Mouse (Mus musculus) intestine, postnatal 0 days (tissue): ENCODE measurements at regions not wholly inside any gene's neighbourhood (a gene's known extent, or its start where the extent isn't known, plus 50 kb on each side); places are given as distances from the start of the nearest gene placed in this dataset.

Experiments used
- ATAC-seq: fragments of 200-750 bp; cut with Nextera tagmentation; 2 replicates; pipeline ENCODE4 v1.8.0; 2017; ENCODE audit warnings: mild to moderate bottlenecking, moderate TSS enrichment, moderate library complexity
- H3K27ac ChIP-seq: fragments of 300-500 bp; sonication (generic); 2 replicates; pipeline ENCODE4 v1.5.1; 2014; ENCODE audit warnings: mild to moderate bottlenecking, low read depth, low read length, moderate library complexity
- H3K27me3 ChIP-seq: fragments of 300-500 bp; sonication (generic); replicated peaks from 2 replicates; pipeline ENCODE4 v1.6.1; 2014; ENCODE audit warnings: low read length, mixed read lengths; ENCODE audit not compliant: control insufficient read depth, insufficient read depth
- H3K36me3 ChIP-seq: fragments of 300-500 bp; sonication (generic); 2 replicates; pipeline ENCODE4 v1.6.1; 2014; ENCODE audit warnings: mild to moderate bottlenecking, moderate library complexity; ENCODE audit not compliant: control insufficient read depth, insufficient read depth
- H3K4me1 ChIP-seq: fragments of 300-500 bp; sonication (generic); replicated peaks from 2 replicates; pipeline ENCODE4 v1.6.1; 2014; ENCODE audit warnings: antibody characterized with exemption, low read length, mixed read lengths; ENCODE audit not compliant: control insufficient read depth, insufficient read depth
- H3K4me2 ChIP-seq: fragments of 300-500 bp; sonication (generic); replicated peaks from 2 replicates; pipeline ENCODE4 v1.6.1; 2014; ENCODE audit warnings: low read depth, mild to moderate bottlenecking, moderate library complexity
- H3K4me3 ChIP-seq: fragments of 300-500 bp; sonication (generic); 2 replicates; pipeline ENCODE4 v1.5.1; 2014; ENCODE audit warnings: low read depth, low read length
- H3K9ac ChIP-seq: fragments of 300-500 bp; sonication (generic); 2 replicates; pipeline ENCODE4 v1.6.1; 2014; ENCODE audit warnings: mild to moderate bottlenecking, low read depth, low read length
- H3K9me3 ChIP-seq: fragments of 300-500 bp; sonication (generic); 2 replicates; pipeline ENCODE4 v1.6.1; 2016; ENCODE audit warnings: mixed run types; ENCODE audit not compliant: control insufficient read depth
- CTCF ChIP-seq: sonication (generic); IDR thresholded peaks from 2 replicates; pipeline ENCODE4 v1.5.1; 2016; ENCODE audit warnings: low read depth, mild to moderate bottlenecking, control low read depth, antibody characterized with exemption, moderate library complexity
- WGBS: fragments of 180-500 bp; shearing (Covaris S2); extraction: QIAGEN DNeasy Blood & Tissue Kit; methylation state at CpG from one replicate; pipeline ENCODE4 v1.1.7; 2014; 5-methylcytosine and 5-hydroxymethylcytosine counted together

DNA sequence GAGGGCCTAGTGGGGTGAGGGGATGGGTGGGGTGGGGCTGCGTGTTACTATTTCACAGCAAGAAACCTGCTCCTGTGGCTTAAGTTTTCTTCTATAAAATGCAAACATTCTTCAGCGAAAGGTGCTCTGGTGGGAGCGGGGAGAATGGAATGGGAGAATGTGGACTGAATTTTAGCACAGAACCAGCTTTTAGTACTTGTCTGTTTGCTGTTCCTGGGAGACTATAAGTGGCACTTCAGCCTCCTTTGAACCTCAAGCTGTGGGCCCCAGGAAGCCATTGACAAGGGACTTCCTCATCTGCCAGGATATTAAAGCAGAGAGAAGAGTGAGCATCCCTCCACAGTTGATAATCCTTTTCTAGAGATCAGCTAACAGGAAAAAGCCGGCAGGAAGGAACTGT lies 580.2 kb downstream of the Zfp706 start:
- 73% methylated on average over 4 of the region's 4 CpGs for WGBS

DNA sequence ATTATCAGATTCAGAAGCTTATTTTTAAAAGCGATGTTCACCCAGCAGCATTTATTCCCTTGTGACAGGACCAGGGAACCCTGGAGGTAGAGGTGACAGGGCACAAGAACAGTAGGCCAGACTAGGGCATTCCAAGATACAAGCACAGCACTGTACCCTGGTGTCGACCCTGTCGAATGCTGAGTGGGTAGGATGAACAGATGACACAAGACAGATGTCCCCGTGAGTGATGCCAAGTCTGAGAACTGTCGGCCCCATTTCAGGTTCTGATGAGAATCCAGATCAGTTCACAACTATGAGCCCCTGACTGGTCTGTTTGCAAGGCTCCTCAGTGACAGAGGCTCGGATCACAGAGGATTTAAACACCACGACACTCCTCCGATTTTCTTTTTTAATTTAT lies 581.7 kb downstream of the Zfp706 start:
- Histone ChIP-seq H3K36me3 (no peaks in the 10 kb centered on the region), H3K9ac (no peak overlapping the region), H3K4me2 (no peak overlapping the region), H3K4me1 (no peaks in the 10 kb centered on the region), H3K27ac (no peak overlapping the region), H3K27me3 (no peaks in the 10 kb centered on the region), H3K4me3 (no peak overlapping the region), H3K9me3 (no peaks in the 10 kb centered on the region)
- 69% methylated on average over 8 of the region's 8 CpGs for WGBS
- ATAC-seq: no peak
- no peak for TF ChIP-seq CTCF

More for the DNA sequence above, 580.2 kb downstream of the Zfp706 start:
- H3K9ac ChIP-seq: no peak overlapping the region
- no peaks in the 10 kb centered on the region for H3K4me1 ChIP-seq
- H3K27me3 ChIP-seq: no peaks in the 10 kb centered on the region
- no peaks in the 10 kb centered on the region for H3K9me3 ChIP-seq
- no peaks in the 10 kb centered on the region for H3K36me3 ChIP-seq
- H3K4me2 ChIP-seq: no peak overlapping the region
- TF ChIP-seq CTCF: no peak
- H3K4me3 ChIP-seq: no peak overlapping the region
- no peak overlapping the region; the same call in 1 of the 2 replicates for H3K27ac ChIP-seq
- no peak for ATAC-seq

- H3K4me3 ChIP-seq: no peak overlapping the region
- WGBS: 90% methylated on average over 8 of the region's 8 CpGs
- no peaks in the 10 kb centered on the region for H3K9me3 ChIP-seq
- no peak overlapping the region for H3K9ac ChIP-seq
- H3K27ac ChIP-seq: no peak overlapping the region
- no peaks in the 10 kb centered on the region for H3K36me3 ChIP-seq
- no peak for ATAC-seq
- H3K4me1 ChIP-seq: no peaks in the 10 kb centered on the region
- no peaks in the 10 kb centered on the region for H3K27me3 ChIP-seq
- no peak overlapping the region for H3K4me2 ChIP-seq
- TF ChIP-seq CTCF: no peak
Measured at GRCm38 (mm10) chr15:36424047-36424446, 583.5 kb downstream of the Zfp706 start.

DNA sequence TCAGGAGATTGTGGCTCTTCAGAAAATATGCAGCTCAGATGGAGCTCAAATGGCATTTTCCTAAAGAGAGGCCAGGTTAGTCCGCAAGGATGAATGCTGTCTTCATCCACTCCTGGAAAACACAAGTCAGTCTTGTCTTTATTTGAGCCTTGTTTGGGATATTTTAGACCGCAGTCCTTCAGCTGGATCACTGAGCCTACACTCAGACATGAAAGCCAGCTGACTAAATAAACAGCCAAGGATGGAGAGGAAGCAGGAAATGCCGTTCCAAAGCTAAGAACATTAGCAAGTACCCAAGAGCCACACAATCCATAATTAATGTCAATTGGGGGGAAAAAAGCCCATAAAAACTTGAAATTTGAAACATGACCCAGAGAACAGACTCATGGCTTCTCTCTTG lies 584.8 kb downstream of the Zfp706 start:
- ATAC-seq: no peak
- Histone ChIP-seq H3K9ac (no peak overlapping the region), H3K9me3 (no peaks in the 10 kb centered on the region), H3K27ac (no peak overlapping the region), H3K4me2 (no peak overlapping the region), H3K27me3 (no peaks in the 10 kb centered on the region), H3K36me3 (no peaks in the 10 kb centered on the region), H3K4me1 (no peaks in the 10 kb centered on the region), H3K4me3 (no peak overlapping the region)
- 56% methylated on average over 3 of the region's 3 CpGs for WGBS
- TF ChIP-seq CTCF: no peak

DNA sequence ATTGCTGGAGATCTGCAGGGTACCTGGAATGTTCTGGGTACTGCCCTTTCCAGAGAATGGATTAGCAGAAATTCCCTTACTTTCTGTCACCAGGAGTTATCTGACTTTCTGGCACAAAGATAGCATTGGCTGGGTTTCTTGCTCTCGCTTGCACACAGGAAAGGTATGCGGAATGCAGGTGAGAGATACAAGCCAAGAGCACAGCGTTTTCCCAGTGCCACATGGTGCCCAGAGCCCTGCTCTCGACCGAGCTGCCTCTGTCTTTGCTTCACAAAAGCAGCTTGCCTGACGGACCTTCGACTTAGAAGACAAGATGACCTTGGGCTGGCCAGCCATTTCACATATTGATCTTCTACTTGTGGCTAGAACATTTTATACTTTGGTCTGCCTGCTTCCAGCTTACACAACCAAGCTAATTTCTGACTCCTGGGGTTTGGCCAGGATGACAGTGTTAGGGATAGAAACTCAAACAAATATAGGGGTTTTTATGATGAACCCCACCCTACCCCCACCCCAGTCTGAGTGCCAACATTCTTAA lies 587.6 kb downstream of the Zfp706 start:
- Histone ChIP-seq H3K4me2 (no peak overlapping the region), H3K27me3 (no peaks in the 10 kb centered on the region), H3K9me3 (no peaks in the 10 kb centered on the region), H3K4me3 (no peak overlapping the region), H3K27ac (no peak overlapping the region), H3K36me3 (no peaks in the 10 kb centered on the region), H3K4me1 (no peaks in the 10 kb centered on the region), H3K9ac (no peak overlapping the region)
- no peak for ATAC-seq
- WGBS: 65% methylated on average over 7 of the region's 7 CpGs
- no peak for TF ChIP-seq CTCF

GRCm38 (mm10) chr15:36417426-36417825 lies 590.1 kb downstream of the Zfp706 start:
- ATAC-seq: no peak
- Histone ChIP-seq H3K27me3 (no peaks in the 10 kb centered on the region), H3K9me3 (no peaks in the 10 kb centered on the region), H3K9ac (no peak overlapping the region), H3K4me2 (no peak overlapping the region), H3K4me3 (no peak overlapping the region), H3K4me1 (no peaks in the 10 kb centered on the region), H3K36me3 (no peaks in the 10 kb centered on the region), H3K27ac (no peak overlapping the region)
- 77% methylated on average over 3 of the region's 3 CpGs for WGBS
- no peak for TF ChIP-seq CTCF
